Mouse (Mus musculus) frontal cortex, adult 2 months (tissue): ENCODE results near the gene Abhd2. TPM values are rescaled to one million over a fixed set of nuclear protein-coding genes. Genes with fewer than 3 reads are reported as not detected.
"Not testable (repeated sequence)": the region's sequence is repeated elsewhere in the genome, so short reads cannot be mapped to it uniquely, and the experiment has no call there.

Experiments used
- DNase-seq, 2 experiments: peaks; one replicate each; pipeline ENCODE4 v3.0.0; 2022; ENCODE audit warnings: low spot score in 1 of 2; ENCODE audit errors: extremely low spot score in 1 of 2
- polyA plus RNA-seq: library from polyadenylated mRNA; depleted of rRNA; stranded (reverse); fragments of >200 nt; gene quantifications from 2 replicates; pipeline ENCODE4 v1.2.3, GENCODE M21; 2012

The Abhd2 gene
- polyA plus RNA-seq, 1 experiment: 39.2 TPM

DNA sequence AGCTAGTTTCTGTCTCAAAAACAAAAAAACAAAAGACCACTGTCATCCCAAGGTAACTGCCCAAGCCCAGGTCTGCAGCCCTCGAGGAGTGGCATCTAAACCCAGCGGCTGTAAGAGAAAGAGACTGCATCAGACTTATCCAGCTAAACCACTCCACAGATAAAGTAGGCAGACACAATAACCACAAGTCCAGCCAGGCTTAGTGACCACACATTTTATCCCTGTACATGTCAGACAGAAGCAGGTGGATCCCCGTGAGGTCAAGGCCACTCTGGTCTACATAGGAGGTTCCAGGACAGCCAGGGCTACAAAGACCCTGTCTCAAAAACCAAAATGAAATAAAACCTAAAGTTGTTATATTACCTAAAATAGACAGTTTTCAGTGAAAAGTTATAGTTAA, 9.2 kb upstream of the Abhd2 start:
- no peak for DNase-seq

DNA sequence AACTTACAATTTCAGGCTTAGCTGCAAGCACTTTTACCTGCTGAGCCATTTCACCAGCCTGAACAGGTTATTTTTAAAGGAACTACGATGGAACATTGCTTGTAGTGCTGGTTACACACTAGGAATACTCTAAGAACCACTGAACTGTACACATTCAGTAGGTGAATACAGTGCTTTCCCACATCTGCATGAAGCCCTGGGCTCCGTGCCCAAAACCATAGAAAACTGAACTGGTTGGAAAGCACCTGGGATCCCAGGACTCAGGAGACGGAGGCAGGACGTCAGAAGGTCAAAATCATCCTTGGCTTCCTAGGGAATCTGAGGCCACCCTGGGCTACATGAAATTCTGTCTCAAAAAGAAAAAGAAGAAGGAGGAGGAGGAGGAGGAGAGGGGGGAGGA, 6.8 kb upstream of the Abhd2 start:
- no peak for DNase-seq

DNA sequence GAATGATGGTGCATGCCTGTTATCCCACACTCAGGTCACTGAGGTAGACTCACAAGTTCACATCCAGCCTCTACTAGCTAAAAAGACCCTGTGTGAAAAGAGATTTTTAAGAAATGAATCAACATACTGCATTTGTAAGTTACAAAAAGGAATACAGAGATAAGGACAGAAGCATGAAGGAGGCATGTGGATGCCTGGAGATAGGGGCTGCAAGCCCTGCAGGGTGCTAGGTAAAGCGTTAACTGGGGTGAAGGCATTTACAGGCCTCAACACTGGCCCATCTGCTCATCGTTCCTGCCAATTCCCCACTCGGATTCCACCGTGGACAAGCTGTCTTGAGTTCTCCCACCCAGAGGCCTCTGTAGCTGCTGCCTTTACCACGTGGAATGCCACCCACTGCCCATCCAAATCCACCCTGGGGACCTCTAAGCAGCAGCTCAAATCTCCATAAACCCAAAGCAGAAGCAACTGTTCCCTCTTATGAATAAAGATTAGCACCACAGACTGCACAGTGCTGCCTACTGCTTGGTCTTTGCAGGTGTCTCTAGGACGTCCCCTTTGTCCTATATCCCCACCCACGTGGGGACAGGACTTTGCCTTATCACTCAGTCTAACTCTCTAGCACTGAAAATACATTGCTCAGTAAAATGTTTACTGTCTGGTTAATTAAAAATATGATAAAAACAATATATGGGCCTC, 5.2 kb upstream of the Abhd2 start:
- no peak for DNase-seq

- DNase-seq: no peak
These were observed 4.1 kb upstream of the Abhd2 start for GRCm38 (mm10) chr7:79268897-79269296.

DNA sequence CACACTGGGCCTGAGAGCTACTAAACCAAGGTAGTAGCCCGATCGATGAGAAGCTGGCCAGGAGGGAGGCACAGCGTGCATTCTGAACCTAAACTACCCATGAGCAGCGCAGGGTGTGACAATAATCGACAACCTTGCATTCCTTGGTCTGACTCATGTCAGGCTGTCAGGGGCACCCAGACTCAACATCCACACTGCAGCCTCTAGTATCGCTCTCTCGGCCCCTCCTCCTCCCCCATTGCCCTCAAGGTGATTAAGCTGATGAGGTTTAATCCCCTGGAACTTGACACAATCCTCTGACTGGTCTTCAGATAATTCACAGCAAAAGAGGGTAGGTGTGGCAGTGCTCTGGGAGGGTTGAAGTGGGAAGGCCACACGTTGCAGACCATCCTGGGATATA, 3.6 kb upstream of the Abhd2 start:
- DNase-seq: no peak

DNA sequence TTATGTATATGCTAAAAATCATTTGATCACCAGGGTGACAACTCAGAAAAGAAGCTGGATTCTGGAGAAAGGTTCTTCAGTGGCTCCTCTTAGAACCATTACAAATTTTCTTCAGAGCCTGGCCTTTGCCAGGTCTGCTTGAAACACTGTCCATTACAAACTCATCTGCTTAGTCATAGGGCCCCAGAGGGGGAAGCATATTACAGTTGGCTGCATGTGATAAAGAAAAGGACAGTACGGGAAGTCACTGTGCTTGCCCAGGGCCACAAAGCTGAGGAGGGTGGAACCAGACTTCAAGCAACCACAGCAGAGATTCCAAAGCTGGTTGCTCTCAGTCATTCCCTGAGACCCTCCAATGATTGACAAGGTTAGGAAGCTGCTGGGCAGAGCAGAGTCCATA, 3.1 kb upstream of the Abhd2 start:
- no peak for DNase-seq

DNA sequence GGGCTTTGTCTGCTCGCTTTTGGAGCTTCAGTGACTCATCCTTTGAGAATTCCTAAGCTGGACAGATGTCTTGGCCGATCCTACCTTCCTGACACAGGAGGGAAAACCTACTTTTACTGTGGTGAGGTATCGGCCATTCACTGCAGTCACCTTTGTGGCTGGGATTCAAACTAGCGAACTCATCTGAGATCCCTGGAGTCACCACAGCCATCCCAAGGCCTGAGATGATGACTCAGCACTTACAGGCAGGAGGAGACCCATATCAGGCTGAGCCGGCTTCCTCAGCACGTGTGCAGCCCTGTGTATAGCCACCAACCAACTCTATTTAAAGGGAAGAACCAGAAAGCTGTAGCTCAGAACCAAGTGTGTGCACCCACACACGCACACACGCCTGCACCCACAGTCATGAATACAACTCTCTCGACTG, 2.0 kb upstream of the Abhd2 start:
- peak; percentile 77 to 83 for DNase-seq

GRCm38 (mm10) chr7:79271861-79272788, 874 bp upstream of the Abhd2 start:
- no peak for DNase-seq

GRCm38 (mm10) chr7:79273738-79274472, 906 bp downstream of the Abhd2 start:
- no peak for DNase-seq

GRCm38 (mm10) chr7:79274473-79275010, 1.5 kb downstream of the Abhd2 start:
- DNase-seq: no peak

GRCm38 (mm10) chr7:79275345-79275744, 2.3 kb downstream of the Abhd2 start:
- no peak for DNase-seq

- DNase-seq: no peak
These were observed 5.4 kb downstream of the Abhd2 start for GRCm38 (mm10) chr7:79278432-79278831.

- no peak for DNase-seq
These were observed 6.5 kb downstream of the Abhd2 start for GRCm38 (mm10) chr7:79279376-79280029.

DNA sequence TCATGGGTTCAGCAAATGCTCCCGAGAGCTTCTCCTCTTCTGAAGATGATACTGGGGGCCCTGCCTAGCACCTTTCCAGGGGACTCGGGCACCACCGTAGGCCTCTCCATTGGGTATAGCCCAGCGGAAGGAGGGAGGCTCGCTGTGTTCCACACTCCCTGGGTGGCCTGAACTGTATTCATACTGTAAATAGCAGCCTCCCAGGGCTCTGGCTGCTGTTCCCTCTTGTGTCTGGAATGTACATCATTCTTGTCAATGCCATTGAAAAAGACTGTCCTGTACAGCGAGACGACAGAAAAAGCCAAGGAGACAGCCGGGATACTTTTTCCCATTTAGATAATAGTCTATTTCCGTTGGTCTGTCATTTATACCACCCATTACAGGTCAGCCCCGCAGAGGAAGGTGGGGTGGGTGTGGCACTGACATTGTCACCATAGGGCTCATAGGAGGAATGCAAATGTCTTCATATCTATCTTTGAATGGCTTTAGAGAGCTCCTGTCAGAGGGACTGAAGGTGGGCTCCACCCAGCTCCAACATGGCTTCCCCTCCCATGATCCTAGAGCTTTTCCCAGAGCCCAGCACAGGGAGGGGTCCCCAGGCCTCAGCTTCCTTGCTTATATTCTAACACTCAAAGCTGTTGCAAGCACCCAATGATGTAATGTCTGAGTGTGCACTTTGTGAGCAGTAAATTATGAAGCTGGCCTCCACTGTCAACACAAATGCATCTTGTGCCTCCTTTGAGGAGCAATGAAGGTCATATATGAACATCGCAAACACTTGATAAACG, 10.1 kb downstream of the Abhd2 start:
- no peak for DNase-seq

DNA sequence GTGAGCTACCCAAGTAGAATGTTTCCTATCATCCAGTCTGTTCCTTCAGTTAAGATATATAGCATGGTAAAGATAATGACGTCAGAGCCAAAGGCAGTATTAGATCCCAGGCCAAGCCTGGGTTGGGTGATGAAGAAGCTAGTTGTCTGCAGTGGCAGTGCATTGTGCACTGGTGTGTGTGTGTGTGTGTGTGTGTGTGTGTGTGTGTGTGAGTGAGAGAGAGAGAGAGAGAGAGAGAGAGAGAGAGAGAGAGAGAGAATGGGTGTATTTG, 10.6 kb downstream of the Abhd2 start:
- DNase-seq: not testable (repeated sequence)

DNA sequence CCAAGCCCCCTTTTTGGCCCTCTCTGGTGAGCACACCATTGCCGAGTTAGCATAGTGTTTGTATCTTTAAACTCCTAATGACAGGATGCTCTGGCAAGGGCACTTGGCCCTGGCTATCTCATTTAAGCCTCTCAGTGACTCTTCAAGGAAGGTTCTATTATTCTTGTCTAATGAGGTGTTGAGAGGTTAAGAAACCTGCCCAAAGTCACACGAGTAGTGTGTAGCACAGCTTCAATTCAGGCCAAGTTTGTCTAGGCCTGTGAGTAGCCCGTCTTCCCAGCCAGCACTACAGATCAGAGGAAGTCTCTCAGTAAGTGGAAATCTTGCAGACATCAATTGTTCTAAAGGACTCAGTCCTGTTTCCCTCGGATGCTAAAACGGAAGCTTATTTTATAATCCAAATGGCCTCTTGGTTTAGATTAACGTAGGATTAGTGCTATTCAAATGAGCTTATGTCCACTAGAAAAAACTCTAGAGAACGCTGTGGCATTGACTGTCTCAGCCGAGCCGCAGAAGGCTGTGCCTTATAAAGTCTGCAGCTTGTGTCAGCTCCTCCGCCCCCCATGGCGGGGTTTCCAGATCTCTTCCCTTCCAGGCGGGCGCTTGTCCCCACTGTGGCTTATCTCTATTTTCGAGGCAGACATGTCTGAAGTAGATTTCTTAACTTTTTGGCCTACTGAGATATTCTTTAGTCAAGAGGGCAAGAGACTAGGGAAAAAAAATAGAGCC, 11.3 kb downstream of the Abhd2 start:
- DNase-seq: no peak

DNA sequence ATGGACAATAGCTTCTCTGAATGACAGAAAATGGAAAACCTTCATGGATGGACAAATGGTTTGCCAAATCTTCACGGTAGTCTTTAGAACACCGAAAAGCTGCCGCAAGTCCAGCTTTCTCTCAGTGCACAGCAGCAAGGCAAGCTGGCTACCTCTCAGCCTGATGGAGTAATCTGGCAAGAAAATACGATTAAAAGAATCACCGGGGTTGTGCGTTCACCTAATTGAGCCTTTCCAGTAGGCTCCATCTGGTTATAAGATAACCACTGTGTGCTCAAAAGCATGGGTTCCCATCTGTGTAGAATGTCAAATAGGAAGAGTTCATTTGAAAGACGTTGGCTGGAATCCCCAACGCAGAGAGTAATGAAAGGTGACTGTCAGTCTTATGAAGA, 11.9 kb downstream of the Abhd2 start:
- DNase-seq: no peak

GRCm38 (mm10) chr7:79285408-79285807, 12.4 kb downstream of the Abhd2 start:
- no peak for DNase-seq

DNA sequence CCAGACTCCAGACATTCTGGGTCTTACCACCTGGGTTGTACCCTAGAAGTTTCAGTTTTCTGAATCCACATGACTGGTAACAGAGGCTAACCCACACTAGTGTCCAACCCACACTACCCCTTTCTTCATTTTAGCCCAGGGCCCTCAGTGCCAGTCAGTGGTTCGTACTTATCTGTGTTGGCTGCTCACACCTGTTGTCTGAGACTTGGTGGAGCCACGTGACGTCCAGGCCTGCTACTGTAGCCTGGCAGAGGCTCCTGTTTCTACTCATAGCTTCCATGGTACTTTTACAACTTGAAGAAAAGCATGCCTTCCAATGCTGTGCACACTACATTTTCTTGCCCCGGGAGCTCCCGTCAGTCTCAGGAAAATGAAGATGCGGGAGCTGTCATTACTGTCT, 14.2 kb downstream of the Abhd2 start:
- DNase-seq: no peak
